Mouse (Mus musculus): ENCODE results near the gene Hpcal1.
"Not testable (repeated sequence)": the region's sequence is repeated elsewhere in the genome, so short reads cannot be mapped to it uniquely, and the experiment has no call there.

Hpcal1 gene

DNA sequence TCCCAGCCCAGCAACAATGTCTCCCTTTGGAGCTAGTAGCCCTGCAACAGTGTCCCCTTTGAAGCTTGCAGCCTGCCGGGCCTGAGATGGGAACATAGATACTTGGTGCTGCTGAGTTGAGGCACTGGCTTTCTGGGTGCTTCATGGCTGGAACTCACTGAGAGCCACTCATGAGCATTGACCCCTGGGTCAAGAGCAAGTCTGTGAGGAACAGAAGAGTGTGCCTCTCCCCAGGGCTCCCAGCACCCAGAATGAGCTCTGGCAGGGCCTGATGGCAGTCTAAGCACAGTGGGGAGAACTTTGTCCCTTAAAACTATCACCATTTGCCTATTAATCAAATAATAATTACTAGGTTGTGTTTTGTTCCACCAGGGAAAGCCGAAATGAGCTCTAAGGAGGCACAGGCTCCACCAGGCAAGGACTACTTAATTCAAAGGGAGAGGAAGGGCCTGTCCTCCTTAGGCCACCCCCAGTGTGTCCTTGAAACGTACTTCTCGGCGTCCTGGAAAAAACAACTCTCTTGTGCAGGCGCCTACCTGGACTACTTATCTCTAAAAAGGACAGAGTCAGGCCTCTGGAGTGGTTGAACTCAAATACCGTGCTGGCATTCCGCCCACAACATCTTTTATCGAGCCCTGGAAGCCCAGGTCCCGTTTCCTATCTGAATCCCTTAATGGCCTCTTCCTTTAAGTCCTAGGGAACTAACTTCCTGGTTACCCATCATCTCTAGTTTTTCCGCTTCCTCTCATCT, 52.1 kb downstream of the Hpcal1 start:
- no peak for DNase-seq

DNA sequence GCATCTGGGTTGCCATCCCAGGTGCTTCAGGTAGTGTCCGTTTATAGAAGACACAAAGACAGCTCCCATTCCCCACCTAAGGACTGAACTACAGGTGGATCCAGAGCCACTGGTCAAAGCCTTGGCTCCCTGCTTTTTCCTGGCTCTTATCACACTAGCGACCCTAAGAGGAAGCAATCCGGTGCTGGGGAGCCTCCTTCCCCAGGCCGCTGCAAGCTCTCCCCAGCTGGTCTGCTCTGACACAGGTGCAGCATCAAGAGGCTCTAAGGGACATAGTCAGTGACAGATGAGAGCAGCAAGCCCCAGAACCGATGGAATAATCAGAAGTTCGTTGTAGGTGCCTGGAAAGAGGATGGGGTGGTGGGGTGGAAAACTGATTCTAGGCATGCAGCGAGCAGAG, 54.8 kb downstream of the Hpcal1 start:
- peak; percentile 59 for DNase-seq

DNA sequence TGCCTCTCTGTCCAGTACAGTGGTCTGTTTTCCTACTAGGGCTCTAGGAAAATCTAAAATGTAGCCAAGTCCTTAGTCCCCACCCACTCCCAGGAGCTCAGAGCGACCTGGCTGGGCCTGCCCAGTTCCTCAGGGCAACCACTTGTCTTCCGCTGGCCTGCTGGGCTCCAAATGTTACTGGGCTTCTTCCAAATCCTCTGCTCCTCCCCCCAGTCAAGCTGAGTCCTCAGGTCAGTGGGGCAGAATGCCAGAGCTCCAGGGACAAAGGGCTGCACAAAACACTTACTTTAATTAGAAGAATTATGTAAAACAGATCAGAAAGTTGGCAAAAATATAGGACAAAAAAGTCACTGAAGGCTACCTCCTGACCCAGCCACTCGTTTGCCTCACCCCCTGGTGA, 56.1 kb downstream of the Hpcal1 start:
- DNase-seq, result no peak

DNA sequence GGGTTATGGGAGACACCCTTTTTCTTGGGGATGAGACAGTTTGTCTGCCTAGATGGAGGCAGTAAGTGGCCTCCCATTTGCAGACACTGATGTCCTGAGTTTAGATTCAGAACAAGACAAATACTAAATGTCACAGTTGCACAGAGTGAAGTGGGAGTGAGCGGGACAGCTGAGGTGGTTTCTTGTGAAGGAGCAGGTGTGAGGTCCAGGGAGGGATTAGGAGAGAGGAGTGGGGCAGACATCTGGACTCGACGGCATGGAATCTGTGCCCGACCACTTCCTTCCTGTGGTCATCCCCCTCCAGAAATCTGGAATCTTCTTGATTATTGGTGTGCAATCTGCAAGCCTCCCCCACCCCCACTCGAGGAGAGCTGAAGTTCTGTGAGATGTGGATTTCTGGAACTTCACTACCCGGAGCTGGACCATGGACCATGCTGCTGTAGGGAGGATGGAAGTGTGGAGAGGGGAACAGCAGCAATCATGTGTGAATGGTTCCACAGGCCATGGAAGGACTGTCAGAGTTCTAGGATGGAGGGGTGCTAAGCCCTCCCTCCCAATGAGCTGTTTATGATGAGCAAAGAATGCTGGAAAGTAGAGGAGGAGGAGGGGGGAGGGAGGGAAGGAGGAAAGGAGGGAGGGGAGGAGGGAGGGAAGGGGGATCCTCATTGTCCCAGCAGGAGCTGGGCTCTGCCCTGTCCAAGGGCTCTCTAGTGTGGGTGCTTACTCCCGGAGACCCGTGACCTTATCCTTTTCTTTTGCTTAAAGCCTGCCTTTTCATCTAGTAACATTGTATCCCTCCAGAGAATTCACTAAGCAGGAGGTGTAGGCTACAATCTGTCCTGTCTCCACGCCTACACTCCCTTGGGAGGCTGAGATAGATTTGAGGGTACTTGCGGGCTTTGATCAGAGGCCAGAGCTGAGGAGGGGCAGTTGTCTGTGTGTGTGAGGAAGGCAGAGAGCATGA, 56.8 kb downstream of the Hpcal1 start:
- no peak for DNase-seq

DNA sequence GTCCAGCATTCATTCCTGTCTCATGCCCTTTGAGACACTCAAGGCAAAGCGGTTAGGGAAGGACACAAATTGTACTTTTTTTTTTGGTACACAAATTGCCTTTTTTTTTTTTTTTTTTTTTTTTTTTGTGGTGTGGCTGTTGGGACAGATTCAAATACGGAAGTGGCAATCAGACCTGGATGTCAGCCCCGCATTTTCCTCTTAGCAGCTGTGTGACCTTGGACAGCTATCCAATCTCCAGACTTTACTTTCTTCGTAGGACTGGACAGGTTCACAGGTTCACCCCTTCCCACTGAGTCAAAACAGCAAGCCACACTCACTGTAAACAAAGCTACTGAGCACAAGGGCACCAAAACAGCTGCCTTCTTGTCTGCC, 57.5 kb downstream of the Hpcal1 start:
- no peak for DNase-seq

DNA sequence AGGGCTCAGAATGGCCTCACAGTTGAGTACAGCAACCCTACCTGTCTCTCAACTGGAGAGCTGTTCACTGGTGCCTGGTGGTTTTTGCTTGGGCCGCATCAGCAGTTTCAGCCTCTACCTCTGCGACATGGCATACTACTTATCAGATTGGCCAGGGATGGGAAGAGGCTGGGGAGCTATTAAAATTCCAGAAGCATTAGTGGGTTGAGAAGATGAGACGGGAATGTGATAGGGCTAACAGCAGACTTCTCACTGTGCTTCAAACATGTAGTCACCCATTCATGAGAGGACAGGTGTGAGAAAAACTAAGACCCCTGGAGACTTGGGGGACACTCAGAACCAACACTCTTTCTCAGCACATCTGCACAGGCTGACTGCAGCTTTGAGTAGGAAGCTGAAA, 59.1 kb downstream of the Hpcal1 start:
- no peak for DNase-seq

DNA sequence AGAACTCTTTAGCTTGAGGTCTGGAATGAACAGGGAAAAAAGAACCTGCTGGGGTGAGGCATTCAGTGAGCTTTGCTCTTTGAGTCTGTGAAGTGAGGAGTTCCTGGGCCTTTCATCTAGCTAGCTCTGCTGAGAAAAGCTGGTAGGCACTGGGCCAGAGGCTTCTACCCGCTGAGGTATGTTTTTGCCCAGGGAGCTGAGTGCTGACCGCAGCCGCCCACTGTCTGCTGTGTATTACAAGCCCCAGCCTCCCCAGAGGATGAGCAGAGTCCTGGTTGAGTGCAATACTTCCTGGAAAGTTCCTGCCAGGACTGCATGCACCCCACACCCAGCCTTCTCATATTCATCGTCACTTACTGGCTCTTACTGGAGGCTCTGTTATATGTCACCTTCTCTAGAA, 59.8 kb downstream of the Hpcal1 start:
- no peak for DNase-seq

DNA sequence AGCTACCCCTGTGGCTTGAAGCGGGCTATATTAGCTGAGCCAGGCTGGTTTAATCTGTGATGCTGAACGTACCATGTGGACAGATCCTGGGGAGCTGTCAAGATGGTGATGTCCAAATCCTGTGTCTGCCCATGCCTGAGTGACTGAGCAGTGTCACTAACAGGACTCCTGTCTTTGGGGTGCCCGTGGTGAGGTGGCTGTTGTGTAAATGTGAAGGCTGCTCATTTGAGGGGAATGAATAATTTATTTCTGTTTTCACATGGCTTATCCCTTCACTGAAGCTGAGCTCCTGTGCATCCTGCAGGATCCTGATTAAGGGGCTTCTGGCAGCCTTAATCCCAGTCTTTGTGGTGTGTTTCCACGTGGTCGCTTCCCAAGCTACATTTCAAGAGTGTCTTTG, 62.2 kb downstream of the Hpcal1 start:
- DNase-seq, result no peak

DNA sequence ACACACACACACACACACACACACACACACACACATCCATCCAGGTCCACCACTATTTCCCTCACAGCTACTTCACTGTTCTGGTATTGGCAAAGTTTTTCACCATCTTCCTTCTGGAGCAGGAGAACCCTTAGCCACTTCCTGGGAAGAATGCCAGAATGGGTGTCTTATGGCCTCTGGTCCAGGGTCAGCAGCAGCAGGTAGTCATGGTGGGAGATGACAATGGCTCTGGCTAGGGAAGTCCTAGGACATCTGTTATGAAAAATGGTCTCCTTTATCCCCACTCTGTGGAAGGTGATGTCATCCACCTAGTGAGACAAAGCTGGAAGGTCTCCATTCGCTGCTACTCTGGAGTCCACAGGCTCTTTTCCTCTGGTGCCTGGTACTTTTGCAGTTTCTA, 64.1 kb downstream of the Hpcal1 start:
- DNase-seq, result no peak

DNA sequence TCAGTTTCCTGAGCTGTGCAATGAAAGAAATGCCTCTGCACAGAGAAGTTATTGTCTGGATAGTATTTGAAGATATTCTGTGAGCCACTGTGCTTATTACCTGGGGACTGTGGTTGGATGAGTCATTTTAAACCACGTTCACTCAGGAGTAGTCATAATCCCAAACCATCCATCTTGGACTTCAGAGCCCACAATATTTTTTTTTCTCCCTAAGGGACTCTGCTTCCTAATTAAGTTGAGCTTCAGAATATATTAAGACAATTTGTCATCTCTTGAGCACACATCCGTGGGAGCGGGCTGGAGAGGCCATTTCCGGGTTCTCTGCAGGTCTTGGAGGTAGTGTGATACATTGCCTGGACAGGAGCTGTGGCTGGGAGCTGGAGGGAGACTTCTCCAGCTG, 66.2 kb downstream of the Hpcal1 start:
- DNase-seq, result no peak

DNA sequence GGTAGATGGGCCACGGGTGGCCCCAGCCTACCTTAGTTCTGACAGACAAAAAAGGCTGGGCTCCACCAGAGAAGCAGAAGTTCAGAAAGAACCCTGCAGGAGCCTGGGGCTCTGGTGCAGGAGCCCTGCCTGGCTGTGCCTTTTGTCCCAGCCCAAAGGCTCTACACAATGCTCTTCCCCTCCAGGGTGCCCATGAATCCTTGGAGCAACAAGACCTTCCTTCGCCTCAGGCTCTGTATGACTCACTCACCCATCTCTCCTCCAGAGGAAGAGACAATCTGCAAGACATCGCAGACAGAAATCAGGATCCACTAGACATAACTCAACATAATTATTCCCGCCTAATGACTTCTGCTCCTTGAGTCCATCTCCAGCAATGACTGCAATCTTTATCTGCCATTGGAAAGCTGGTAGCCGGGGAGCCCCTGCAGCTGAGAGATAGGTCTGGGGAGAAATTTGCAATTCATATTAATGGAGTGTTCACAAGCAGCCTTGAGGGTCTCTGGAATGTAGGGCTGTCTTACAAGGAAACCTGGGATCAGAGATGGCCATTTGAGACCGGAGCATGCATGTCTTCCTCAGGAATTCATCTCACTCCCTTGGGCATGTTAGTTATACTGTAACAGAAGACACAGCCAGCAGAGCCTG, 71.8 kb downstream of the Hpcal1 start:
- DNase-seq, result no peak

DNA sequence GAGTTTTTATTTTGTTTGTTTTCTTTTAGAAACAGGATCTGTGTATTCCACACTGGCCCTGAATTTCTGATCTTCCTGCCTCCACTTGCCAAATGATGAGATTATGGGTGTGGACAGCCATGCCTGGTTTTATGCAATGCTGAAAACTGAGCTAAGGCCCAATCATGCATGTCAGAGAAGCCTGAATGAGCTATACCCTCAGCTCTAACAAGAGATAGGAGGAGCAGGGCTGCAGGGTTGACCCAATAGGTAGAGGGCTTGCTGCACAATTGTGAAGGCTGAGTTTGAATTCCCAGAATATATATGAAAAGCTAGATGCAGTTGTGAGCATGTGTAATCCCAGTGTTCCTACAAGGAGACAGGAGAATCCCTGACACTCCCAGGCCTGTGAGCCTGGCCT, 72.4 kb downstream of the Hpcal1 start:
- no peak for DNase-seq

DNA sequence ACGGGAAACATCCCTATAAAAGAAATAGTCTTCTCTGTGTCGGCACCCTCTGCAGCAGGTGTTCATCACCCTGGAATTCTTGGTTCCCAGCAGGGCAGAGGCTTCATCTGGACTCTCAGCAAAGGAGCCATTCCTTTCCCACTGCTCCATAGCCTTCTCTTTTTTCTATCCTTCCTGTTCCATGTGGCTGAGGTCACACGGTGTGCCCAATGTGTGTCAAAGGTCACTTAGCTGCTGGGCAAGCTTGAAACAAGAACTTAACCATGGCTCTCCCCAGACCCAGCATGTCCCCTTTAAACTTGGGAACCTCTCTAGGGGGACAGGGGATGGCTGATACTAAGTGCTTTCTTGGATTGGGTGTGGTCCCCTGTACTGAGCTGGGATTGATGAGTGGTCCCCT, 73.3 kb downstream of the Hpcal1 start:
- no peak for DNase-seq

DNA sequence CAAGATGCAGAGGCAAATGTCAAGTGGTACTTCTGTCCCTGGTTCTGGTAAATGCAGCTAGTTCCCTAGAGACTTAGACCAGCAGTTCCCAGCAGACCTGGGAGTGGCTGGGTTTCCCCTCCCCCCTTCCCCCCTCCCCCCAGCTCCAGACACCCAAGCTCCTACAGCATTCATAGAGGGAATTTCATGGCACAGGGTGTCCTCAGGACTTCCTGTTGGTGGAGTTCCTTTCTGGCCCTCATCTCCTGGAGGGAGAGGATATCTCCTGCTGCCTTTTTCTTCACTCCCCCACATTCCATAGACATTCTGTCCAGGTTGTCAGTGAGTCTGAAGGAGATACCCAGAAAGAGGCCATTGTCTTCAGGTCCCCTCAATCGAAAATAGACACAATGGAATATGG, 76.9 kb downstream of the Hpcal1 start:
- DNase-seq, result not testable (repeated sequence)

DNA sequence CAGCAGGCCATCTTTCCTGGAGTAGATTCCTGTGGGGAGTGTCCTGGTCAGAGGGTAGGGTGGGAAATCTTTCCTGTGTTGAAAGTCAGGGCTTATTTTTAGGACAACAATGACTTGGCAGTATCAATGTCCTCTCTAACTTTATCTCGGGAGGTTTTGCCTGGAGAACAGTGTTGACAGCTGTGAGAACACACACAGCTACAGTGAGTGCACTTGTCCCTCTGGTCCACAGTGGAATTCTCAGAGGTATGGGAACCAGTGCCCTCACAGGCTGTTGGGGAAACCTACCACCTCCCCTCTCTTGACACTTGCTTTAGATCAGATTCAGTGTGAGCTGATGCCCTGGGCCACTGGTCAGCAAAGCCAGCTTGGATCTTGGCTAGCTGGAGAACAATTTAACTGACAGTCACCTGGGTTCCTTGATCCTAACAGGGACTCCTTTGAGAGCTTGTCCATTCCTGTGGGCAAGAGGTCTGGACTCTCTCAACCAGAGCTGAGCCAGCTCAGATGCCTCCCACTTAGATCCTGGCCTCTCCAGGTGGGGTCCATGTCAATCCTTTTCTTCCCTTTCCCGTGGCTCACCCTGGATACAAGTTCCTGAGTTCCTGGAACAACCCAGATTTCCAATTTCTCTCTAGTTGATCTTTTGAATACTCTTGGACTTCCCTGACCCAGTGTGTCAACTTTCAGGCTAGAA, 79.0 kb downstream of the Hpcal1 start:
- DNase-seq, result no peak

DNA sequence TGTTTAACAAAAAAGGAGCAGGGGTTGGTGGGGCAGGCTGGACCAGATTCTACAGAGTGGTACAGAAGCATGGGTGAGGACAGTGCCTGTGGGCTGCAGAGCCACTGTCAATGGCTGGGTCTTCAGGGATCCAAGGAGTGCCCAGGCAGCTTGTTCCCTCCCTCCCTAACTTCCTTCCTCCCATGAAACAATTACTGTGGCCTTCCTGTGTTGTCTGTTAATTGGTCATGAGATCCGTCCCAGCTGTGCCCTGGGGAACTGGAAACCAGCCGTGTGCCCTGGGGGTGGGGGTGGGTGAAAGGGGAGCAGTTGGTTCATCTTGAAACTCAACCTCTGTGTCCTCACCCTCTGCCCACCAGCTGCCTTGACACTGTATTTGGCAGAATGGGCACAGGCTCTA, 79.9 kb downstream of the Hpcal1 start:
- DNase-seq, result no peak

DNA sequence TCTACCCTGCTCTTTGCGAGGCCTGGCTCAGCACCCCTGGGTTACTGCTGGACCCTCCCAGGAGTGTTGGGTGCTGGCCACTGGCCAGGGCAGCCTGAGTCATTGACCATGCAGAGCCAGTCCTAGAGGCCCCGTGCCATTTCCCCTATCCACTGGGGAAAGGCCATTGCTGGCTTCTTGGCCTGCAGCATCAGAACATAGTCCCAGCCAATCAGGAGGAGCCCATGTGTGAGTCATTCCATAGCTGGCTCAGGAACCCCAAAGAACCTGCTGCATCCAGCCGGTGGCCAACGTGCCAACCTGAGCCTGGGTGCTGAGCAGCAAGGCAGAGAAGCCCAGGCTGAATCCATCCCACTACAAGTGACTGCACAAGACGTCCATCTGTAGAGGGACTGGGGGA, 83.1 kb downstream of the Hpcal1 start:
- DNase-seq, result not testable (repeated sequence)

DNA sequence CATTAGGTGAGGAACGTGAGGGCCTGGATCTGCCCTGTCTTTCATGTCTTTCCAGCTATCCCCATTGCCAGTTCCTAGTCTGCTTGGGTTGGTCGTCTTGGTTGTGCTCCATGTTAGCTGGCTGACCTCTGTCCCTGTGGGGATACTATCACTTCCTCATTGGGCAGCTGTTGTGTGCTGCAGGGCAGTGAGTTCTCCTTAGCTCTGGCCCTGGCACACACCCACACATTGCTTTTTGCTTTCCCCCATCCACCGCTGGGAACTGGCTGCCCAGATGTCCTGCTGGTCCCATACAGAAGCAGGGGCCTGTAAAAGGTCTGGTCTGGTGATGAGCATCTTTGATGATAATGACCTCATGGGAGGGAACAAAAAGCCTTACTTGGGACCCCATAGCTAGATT, 84.2 kb downstream of the Hpcal1 start:
- DNase-seq, result not testable (repeated sequence)

DNA sequence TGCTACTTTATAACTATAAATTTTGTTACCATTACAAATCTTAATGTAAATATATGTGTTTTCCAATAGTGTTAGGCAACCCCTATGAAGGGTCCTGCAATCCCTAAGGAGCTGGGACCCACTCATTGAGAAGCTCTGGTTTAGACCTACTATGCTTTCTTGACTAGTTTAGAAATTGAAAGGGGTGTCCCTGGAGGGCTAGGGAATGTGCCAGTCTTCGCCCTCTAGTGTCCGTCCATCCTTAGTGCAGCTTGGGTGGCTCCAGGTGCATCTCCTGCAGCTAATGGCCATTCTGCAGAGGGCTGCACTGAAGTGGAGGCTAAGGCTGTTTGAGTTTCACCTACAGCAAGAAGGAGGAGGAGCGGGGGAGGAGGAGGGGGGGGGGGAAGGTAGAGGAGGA, 87.7 kb downstream of the Hpcal1 start:
- DNase-seq, result peak; percentile 58

DNA sequence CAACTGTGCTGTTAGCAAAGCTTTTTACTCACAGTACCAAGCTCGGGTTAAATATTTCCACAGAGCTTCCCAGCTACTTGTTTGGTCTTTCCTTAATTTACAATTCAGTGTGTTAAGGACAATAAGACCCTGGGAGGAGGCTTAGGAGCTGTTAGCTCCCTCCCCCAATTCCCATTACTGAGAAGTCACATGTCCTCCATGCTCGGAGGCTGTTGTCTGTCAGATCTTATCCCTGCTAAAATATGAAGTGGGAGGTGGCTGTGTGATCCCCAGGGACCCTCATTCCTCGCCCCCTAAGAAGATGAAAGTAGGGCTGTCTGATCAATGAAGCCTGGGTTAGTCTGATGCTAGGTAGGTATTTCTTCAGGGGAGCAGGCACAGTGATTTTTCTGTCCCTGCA, 88.4 kb downstream of the Hpcal1 start:
- DNase-seq, result no peak

DNA sequence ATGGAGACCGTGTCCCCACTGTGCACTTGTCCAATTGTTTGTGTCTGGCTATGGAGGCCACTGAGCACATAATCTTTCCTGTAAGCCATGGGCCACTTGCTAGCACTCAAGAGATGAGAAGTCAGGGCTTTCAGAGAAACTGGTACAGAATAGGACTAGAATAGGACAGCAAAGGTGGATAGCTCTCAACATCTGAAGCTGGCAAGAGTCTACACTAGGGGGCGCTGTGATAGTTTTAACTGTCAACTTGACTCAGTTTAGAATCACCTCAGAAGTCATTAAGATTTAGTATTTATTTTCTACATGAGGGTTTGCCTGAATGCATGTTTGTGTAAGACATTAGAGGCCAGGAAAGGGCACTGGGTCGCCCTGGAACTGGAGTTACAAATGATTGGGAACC, 98.8 kb downstream of the Hpcal1 start:
- peak; percentile 18 for DNase-seq

DNA sequence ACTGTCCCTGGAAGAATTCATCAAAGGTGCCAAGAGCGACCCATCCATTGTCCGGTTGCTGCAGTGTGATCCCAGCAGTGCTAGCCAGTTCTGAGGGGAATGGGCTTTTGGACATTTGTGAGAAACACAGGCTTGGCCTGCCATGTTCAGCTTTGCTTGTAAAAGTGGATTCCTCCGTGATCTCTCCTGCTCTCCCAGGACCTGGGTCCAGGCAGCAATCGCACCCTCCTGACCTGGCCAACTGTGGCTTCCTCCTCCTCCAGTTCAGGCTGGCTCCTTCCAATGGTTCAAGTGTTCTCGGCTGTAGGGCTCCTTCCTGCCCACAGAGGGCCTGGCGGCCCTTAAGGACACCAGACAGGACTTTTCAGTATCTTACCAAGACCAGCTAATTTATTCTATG, 100.5 kb downstream of the Hpcal1 start:
- DNase-seq, result no peak

DNA sequence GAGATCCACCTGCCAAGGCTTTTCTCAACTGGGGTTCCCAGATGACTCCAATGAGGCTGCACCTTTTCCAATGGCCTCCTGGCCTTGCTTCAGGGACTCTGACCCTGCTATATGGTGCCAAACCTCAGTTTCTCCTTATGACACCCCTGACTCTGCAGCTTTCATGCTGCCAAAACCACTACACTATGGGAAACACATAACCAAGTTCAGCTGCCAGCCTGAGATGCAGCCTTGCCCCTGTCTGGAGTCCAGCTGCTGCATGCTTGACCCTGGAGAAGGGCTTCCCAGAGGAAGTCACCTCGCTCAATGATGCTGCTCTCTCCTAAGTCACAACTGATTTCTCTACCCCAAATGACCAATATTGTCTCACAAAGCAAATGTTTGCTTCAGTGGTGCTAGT, 102.1 kb downstream of the Hpcal1 start:
- no peak for DNase-seq

Data from thymus, postnatal 25 days (tissue).